32 mouse cellular contexts compared by ENCODE assay signal in genomic region chr11:37076989-37077598, GRCm38 (mm10).
DNase-seq lines count a peak whose midpoint lies in the region; ATAC-seq and TF ChIP-seq lines count a peak whose summit lies in the region.
"Had no signal": no experiment of that assay in that cellular context is flagged by ENCODE, and none has a peak within 500 bp of the region (broad histone marks: within the 10 kb centered on the region; RNA-seq: fewer than 3 reads in every experiment).

No protein-coding gene starts in this region.

- H3K9ac ChIP-seq in forebrain, embryonic 14.5 days (ENCODE audit: low read length), result no peak overlapping the region
- no peak overlapping the region for H3K9ac ChIP-seq in liver, adult 2 months (ENCODE audit: low read depth, low read length)
- H3K9ac ChIP-seq: embryonic facial prominence, embryonic 13.5 days; heart, embryonic 12.5 days; heart, embryonic 15.5 days; hindbrain, embryonic 13.5 days; intestine, embryonic 15.5 days had no signal

- H3K4me3 ChIP-seq in forebrain, embryonic 14.5 days (ENCODE audit: low read depth, low read length), result no peak overlapping the region
- H3K4me3 ChIP-seq in forebrain, embryonic 10.5 days, result no peak overlapping the region
- no peak overlapping the region for H3K4me3 ChIP-seq in liver, adult 2 months (ENCODE audit: insufficient read depth, low read depth, low read length)
- H3K4me3 ChIP-seq in bone marrow macrophage, adult 2 months (ENCODE audit: insufficient read depth, low read length), result no peak overlapping the region
- H3K4me3 ChIP-seq: embryonic facial prominence, embryonic 10.5 days; embryonic facial prominence, embryonic 13.5 days; erythroblast, embryonic 14.5 days; gastrocnemius, adult 2 months; heart, embryonic 12.5 days; heart, embryonic 15.5 days; hindbrain, embryonic 10.5 days; hindbrain, embryonic 13.5 days; intestine, embryonic 15.5 days had no signal

- no peaks in the 10 kb centered on the region for H3K9me3 ChIP-seq in forebrain, embryonic 14.5 days (replicated peaks; ENCODE audit: control insufficient read depth, low read length)
- no peaks in the 10 kb centered on the region for H3K9me3 ChIP-seq in forebrain, embryonic 10.5 days
- H3K9me3 ChIP-seq: embryonic facial prominence, embryonic 10.5 days; embryonic facial prominence, embryonic 13.5 days; heart, embryonic 12.5 days; heart, embryonic 15.5 days; hindbrain, embryonic 10.5 days; hindbrain, embryonic 13.5 days; intestine, embryonic 15.5 days had no signal

- intact Hi-C loops in left cerebral cortex, postnatal 4 days (cut with DNase I), result no loop called here

- ATAC-seq in forebrain, embryonic 14.5 days, result peak; percentile 66
- ATAC-seq: activated CD4-positive, CD25-positive, alpha-beta regulatory T cell, adult 4 months; CD4-positive, CD25-positive, alpha-beta regulatory T cell, adult 4 months; hindbrain, embryonic 16.5 days; intestine, embryonic 15.5 days had no signal

- 22% methylated on average over 5 of the region's 5 CpGs for WGBS in forebrain, embryonic 14.5 days
- WGBS in forebrain, embryonic 10.5 days, result 87% methylated on average over 5 of the region's 5 CpGs
- 75% methylated on average over 5 of the region's 5 CpGs for WGBS in liver, adult 2 months

- DNase-seq in forebrain, embryonic 14.5 days (ENCODE audit: low spot score), result peak; percentile 49
- DNase-seq in forebrain, embryonic 10.5 days (ENCODE audit: extremely low spot score, low spot score), result no peak
- DNase-seq in liver, adult 2 months (ENCODE audit: extremely low read depth, low read depth, low spot score), result peak; percentile 2
- DNase-seq in liver (no peak), A20 (ENCODE audit: low read depth, low spot score) (peak; percentile 51)
- DNase-seq in cerebellum, adult 11 months, result no peak
- DNase-seq in left cerebral cortex, postnatal 4 days, result no peak
- DNase-seq: adrenal gland, adult 8-10 months; adrenal gland, postnatal 25 days; cerebellum, adult 11-12 months; cerebellum, adult 8-10 months; cerebellum, postnatal 10 days; cerebellum, postnatal 36 days; embryo, embryonic 11 days; gastrocnemius, adult 2 months; gastrocnemius, postnatal 25 days; heart, adult 18-20 months; heart, postnatal 10 days; heart, postnatal 36 days; kidney, adult 11 months had no signal

- H3K4me2 ChIP-seq in forebrain, embryonic 14.5 days (ENCODE audit: low read length), result no peak overlapping the region
- H3K4me2 ChIP-seq: embryonic facial prominence, embryonic 13.5 days; heart, embryonic 12.5 days; heart, embryonic 15.5 days; hindbrain, embryonic 13.5 days; intestine, embryonic 15.5 days had no signal

- no peaks in the 10 kb centered on the region for H3K36me3 ChIP-seq in forebrain, embryonic 14.5 days (ENCODE audit: control insufficient read depth, insufficient read depth, low read length)
- H3K36me3 ChIP-seq in forebrain, embryonic 10.5 days (replicated peaks), result no peaks in the 10 kb centered on the region
- H3K36me3 ChIP-seq in liver, adult 2 months (ENCODE audit: control insufficient read depth, insufficient read depth, low read length), result no peaks in the 10 kb centered on the region
- H3K36me3 ChIP-seq: embryonic facial prominence, embryonic 10.5 days; embryonic facial prominence, embryonic 13.5 days; heart, embryonic 12.5 days; heart, embryonic 15.5 days; hindbrain, embryonic 10.5 days; hindbrain, embryonic 13.5 days; intestine, embryonic 15.5 days had no signal

- H3K27ac ChIP-seq in forebrain, embryonic 14.5 days (ENCODE audit: low read depth, low read length), result no peak overlapping the region
- H3K27ac ChIP-seq in forebrain, embryonic 10.5 days, result no peak overlapping the region
- H3K27ac ChIP-seq in liver, adult 2 months (replicated peaks; ENCODE audit: insufficient read depth, low read depth, low read length), result no peak overlapping the region
- peak overlapping the region; percentile 97 for H3K27ac ChIP-seq in bone marrow macrophage, adult 2 months (ENCODE audit: insufficient read depth, low read depth, low read length)
- H3K27ac ChIP-seq: embryonic facial prominence, embryonic 10.5 days; embryonic facial prominence, embryonic 13.5 days; gastrocnemius, adult 2 months; heart, embryonic 15.5 days; hindbrain, embryonic 10.5 days; hindbrain, embryonic 13.5 days; intestine, embryonic 15.5 days had no signal

- H3K79me2 ChIP-seq in liver, adult 2 months (ENCODE audit: control insufficient read depth, insufficient read depth, low read length), result no peaks in the 10 kb centered on the region

- peaks cover 5% of the 10 kb centered on the region; the same call in 1 of the 2 replicates for H3K4me1 ChIP-seq in forebrain, embryonic 14.5 days (ENCODE audit: control insufficient read depth, insufficient read depth, low read length)
- H3K4me1 ChIP-seq in forebrain, embryonic 10.5 days, result no peaks in the 10 kb centered on the region
- H3K4me1 ChIP-seq in liver, adult 2 months (ENCODE audit: control insufficient read depth, insufficient read depth, low read length), result no peaks in the 10 kb centered on the region
- peaks cover 21% of the 10 kb centered on the region for H3K4me1 ChIP-seq in bone marrow macrophage, adult 2 months (ENCODE audit: control insufficient read depth, insufficient read depth, low read length)
- H3K4me1 ChIP-seq: embryonic facial prominence, embryonic 10.5 days; embryonic facial prominence, embryonic 13.5 days; heart, embryonic 12.5 days; heart, embryonic 15.5 days; hindbrain, embryonic 10.5 days; intestine, embryonic 15.5 days had no signal

- H3K27me3 ChIP-seq in forebrain, embryonic 14.5 days (replicated peaks; ENCODE audit: control insufficient read depth, insufficient read depth, low read length), result no peaks in the 10 kb centered on the region
- no peaks in the 10 kb centered on the region for H3K27me3 ChIP-seq in forebrain, embryonic 10.5 days (ENCODE audit: poor library complexity, severe bottlenecking)
- H3K27me3 ChIP-seq in liver, adult 2 months (ENCODE audit: control insufficient read depth, insufficient read depth, low read length), result no peaks in the 10 kb centered on the region
- H3K27me3 ChIP-seq: embryonic facial prominence, embryonic 13.5 days; heart, embryonic 12.5 days; heart, embryonic 15.5 days; hindbrain, embryonic 13.5 days; intestine, embryonic 15.5 days had no signal

- TF ChIP-seq POLR2A in liver, adult 2 months (IDR thresholded peaks at IDR 0.05; ENCODE audit: extremely low read depth, insufficient read depth, low read length), result no peak
- no peak for TF ChIP-seq POLR2A in bone marrow macrophage, adult 2 months (IDR thresholded peaks at IDR 0.05; ENCODE audit: borderline replicate concordance, low read depth, low read length)

- TF ChIP-seq CTCF in liver, adult 2 months (IDR thresholded peaks at IDR 0.05; ENCODE audit: low read depth, low read length), result no peak
- TF ChIP-seq CTCF in bone marrow macrophage, adult 2 months (IDR thresholded peaks at IDR 0.05; ENCODE audit: low read depth, low read length), result no peak

Comparison
In these comparisons a context has a peak if more than half of its experiments do, and no peak if none do; other contexts are left out.
1. DNase-seq: peak in forebrain, embryonic 14.5 days (single experiment), liver, adult 2 months (single experiment) and A20 (single experiment); none in forebrain, embryonic 10.5 days (single experiment), liver (single experiment), cerebellum, adult 11 months (single experiment) and left cerebral cortex, postnatal 4 days (single experiment).